Mouse (Mus musculus) thymus, adult 18-20 months (tissue): ENCODE results near the gene Prelid3b.
A peak's percentile ranks its signal among the peaks of the same experiment; 100 is the strongest.

Experiments used
- DNase-seq, 2 experiments: peaks; one replicate each; pipeline ENCODE4 v3.0.0; 2022; ENCODE audit warnings: mixed read lengths in 2 of 2

Prelid3b gene

GRCm38 (mm10) chr2:174424301-174425085 is 48.4 kb downstream of the Prelid3b start:
- no peak for DNase-seq

GRCm38 (mm10) chr2:174421107-174421506 is 51.8 kb downstream of the Prelid3b start:
- DNase-seq: no peak

DNA sequence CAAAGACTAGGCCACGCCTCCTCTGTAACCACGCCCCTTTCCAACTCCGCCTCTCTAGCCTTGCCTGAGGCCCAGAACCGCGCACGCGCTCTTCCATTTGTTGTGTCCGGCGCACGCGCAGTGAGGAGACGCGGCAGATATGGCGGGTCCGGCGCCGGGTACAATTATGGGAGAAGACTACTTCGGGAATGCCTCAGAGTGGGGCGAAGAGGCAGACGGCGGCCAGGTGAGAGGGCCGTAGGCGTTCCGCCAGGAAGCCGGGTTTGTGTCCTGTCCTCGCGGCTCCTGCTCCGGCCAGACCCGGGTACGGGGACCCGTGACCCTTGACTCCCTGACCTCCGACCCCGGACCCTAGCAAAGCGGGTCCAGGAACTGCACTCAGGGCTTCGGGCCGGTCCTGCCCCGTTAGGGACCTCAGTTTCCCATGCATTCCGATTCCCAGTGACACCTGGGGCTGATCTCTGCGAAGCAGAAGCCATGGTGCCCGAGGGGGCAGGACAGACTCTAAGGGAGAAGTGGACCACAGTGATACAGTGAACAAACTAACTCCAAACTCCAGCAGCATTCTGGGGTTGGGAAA is 57.1 kb downstream of the Prelid3b start, which contains the start of gene Nelfcd:
Nelfcd (plus strand) TSS at position 74 of the 580 bp plus-strand sequence.
- DNase-seq: peak; percentile 87 to 90
